Mouse (Mus musculus) gastrocnemius, postnatal 14 days (tissue): ENCODE measurements around the gene Mip. TPM values are rescaled to one million over a fixed set of nuclear protein-coding genes. Genes with fewer than 3 reads are reported as not detected.
"Not testable (repeated sequence)": the region's sequence is repeated elsewhere in the genome, so short reads cannot be mapped to it uniquely, and the experiment has no call there.

Source experiments
- DNase-seq: peaks from one replicate; pipeline ENCODE4 v3.0.0; 2021; ENCODE audit warnings: mixed read lengths
- intact Hi-C: fragments of 180-260 bp; cut with DNase I; formaldehyde crosslinking; loops from one replicate; pipeline ENCODE4 v1.15.1; 2025; ENCODE audit warnings: low total_unique reads
- total RNA-seq, 2 experiments: library from RNA; stranded (reverse); gene quantifications; 2 replicates each; pipeline ENCODE4 v1.2.3; 2021

Gene Mip
- total RNA-seq, 2 experiments from 2014 or later: not detected

GRCm38 (mm10) chr10:128271883-128272282 lies 46.2 kb downstream of the Mip start:
- DNase-seq: no peak
- intact Hi-C loops: no loop called here

DNA sequence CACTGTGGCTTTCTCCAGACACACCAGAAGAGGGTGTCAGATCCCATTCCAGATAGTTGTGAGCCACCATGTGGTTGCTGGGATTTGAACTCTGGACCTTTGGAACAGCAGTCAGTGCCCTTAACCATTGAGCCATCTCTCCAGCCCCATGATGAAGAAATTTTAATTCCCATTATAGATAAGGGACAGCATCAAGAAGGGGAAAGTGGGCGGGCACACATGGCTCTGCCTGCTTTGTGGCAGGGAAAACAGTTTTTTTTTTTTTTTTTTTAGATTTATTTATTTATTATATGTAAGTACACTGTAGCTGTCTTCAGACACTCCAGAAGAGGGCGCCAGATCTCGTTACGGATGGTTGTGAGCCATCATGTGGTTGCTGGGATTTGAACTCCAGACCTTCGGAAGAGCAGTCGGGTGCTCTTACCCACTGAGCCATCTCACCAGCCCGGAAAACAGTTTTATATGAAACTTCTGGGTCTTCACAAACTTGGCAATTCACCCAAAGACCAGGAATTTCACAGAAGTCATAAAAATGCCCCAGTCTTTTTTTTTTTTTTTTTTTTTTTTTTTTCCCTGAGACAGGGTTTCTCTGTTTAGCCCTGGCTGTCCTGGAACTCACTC lies 47.3 kb downstream of the Mip start:
- DNase-seq, intact Hi-C loops: not testable (repeated sequence)

- intact Hi-C loops, DNase-seq: not testable (repeated sequence)
Observed at GRCm38 (mm10) chr10:128275374-128275773, 49.7 kb downstream of the Mip start.

DNA sequence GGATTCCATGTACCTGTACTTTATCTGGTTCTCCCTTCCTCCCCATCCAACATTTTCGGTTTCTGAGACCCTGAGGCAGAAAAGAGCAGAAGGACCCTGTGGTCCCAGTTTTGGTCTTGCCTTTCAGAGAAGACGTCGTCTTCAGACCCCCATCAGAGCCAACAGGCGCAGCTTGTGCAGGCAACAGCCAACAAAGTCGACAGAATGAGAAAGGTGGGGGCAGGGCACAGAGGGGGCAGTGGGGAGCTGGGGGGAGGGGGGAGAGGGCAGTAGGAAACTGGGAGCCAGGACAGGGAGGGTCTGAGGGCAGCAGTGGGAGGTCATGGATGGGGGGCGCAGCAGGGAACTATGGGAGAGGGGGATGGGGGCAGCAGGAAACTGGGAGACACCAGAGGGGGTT lies 52.5 kb downstream of the Mip start:
- no peak for DNase-seq
- intact Hi-C loops: no loop called here

DNA sequence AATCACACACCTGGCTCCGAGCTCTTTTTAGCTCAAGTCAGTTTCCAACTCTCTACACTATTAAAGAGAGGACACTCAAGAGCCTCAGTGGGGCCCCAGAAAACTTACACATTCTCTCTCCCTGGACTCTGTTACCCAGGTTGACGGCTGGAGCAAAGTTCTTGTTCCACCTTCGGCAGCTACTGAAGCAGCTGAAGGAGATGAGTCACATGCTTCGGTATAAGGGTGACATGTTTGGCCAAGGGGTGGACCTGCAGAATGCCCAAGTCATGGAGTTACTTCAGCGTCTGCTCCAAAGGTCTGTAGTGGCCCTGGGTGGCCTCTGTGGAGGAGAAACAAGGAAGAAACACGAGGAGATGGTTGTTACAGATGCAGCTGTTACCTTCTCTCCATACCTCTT lies 55.3 kb downstream of the Mip start:
- no peak for DNase-seq
- intact Hi-C loops: loop anchor here (5.0 kb wide), 1 partner anchor 69 kb away; the partner anchor contains the start of gene Spryd4

Other genes starting within 250 kb of the Mip start
- gene Hsd17b6, start 218.2 kb upstream of the Mip start, total RNA-seq: not detected
- 1 to 10 TPM; 2.1 to 2.7 TPM for gene Prim1, start 210.7 kb upstream of the Mip start, total RNA-seq
- gene Naca, start 190.3 kb upstream of the Mip start, total RNA-seq: 100 to 1,000 TPM; 402 to 437 TPM
- 10 to 100 TPM; 54.4 to 60.8 TPM for gene Ptges3, start 166.9 kb upstream of the Mip start, total RNA-seq
- gene Atp5b, start 142.6 kb upstream of the Mip start, total RNA-seq: 1,000 to 10,000 TPM; 3,648 to 4,448 TPM
- gene Baz2a, start 134.3 kb upstream of the Mip start, total RNA-seq: 10 to 100 TPM; 15.2 to 15.6 TPM
- 10 to 100 TPM; 55.2 to 57.9 TPM for gene Rbms2, start 45.5 kb upstream of the Mip start, total RNA-seq
- 1 to 10 TPM in 1 of 2 experiments, under 1 TPM in 1; 0.88 to 1.1 TPM for gene Gls2, start 31.4 kb upstream of the Mip start, total RNA-seq
- 10 to 100 TPM; 39.3 to 40.6 TPM for gene Spryd4, start 14.0 kb upstream of the Mip start, total RNA-seq
- 1 to 10 TPM; 3.9 to 5.1 TPM for gene Timeless, start 6.2 kb downstream of the Mip start, total RNA-seq
- not detected for gene Apon, start 28.3 kb downstream of the Mip start, total RNA-seq
- gene Apof, start 42.8 kb downstream of the Mip start, total RNA-seq: not detected
- 1 to 10 TPM; 3.6 to 4.5 TPM for gene Stat2, start 44.7 kb downstream of the Mip start, total RNA-seq
- not detected for gene Il23a, start 72.9 kb downstream of the Mip start, total RNA-seq
- gene Pan2, start 77.5 kb downstream of the Mip start, total RNA-seq: 1 to 10 TPM; 7.4 to 8.2 TPM
- 10 to 100 TPM; 47.2 to 55.8 TPM for gene Cnpy2, start 96.6 kb downstream of the Mip start, total RNA-seq
- 100 to 1,000 TPM; 571 to 668 TPM for gene Cs, start 111.9 kb downstream of the Mip start, total RNA-seq
- gene Coq10a, start 143.2 kb downstream of the Mip start, total RNA-seq: 100 to 1,000 TPM; 257 to 331 TPM
- gene Ankrd52, start 151.3 kb downstream of the Mip start, total RNA-seq: 10 to 100 TPM; 53.7 to 54.8 TPM
- not detected for gene Slc39a5, start 175.4 kb downstream of the Mip start, total RNA-seq
- 10 to 100 TPM; 48.2 to 51.8 TPM for gene Nabp2, start 185.7 kb downstream of the Mip start, total RNA-seq
- 10 to 100 TPM; 12.9 to 13.0 TPM for gene Rnf41, start 185.8 kb downstream of the Mip start, total RNA-seq
- 10 to 100 TPM; 43.4 to 44.6 TPM for gene Smarcc2, start 233.4 kb downstream of the Mip start, total RNA-seq